Mouse (Mus musculus) splenic B cell, adult 2 months (primary cell): ENCODE measurements at regions not wholly inside any gene's neighbourhood (a gene's known extent, or its start where the extent isn't known, plus 50 kb on each side); places are given as distances from the start of the nearest gene placed in this dataset.

Experiments used
- DNase-seq: peaks from one replicate; pipeline ENCODE4 v3.0.0-alpha.2; 2011; ENCODE audit warnings: low read depth, low spot score
- H3K27me3 ChIP-seq: 2 replicates; pipeline ENCODE4 v1.6.1; 2012; ENCODE audit warnings: mild to moderate bottlenecking, low read length, moderate library complexity, mixed read lengths; ENCODE audit not compliant: control insufficient read depth, poor library complexity, insufficient read depth, severe bottlenecking
- H3K36me3 ChIP-seq: 2 replicates; pipeline ENCODE4 v1.6.1; 2012; ENCODE audit warnings: mild to moderate bottlenecking, low read length, moderate library complexity, mixed read lengths; ENCODE audit not compliant: control insufficient read depth, poor library complexity, insufficient read depth, severe bottlenecking

- Histone ChIP-seq H3K36me3 (no peaks in the 10 kb centered on the region), H3K27me3 (no peaks in the 10 kb centered on the region)
- DNase-seq: no peak
Measured at GRCm38 (mm10) chr1:194332639-194333038, 285.4 kb upstream of the Plxna2 start.

GRCm38 (mm10) chr1:194330471-194330870 is 287.5 kb upstream of the Plxna2 start:
- Histone ChIP-seq H3K36me3 (no peaks in the 10 kb centered on the region), H3K27me3 (no peaks in the 10 kb centered on the region)
- DNase-seq: no peak

GRCm38 (mm10) chr1:194320320-194321036 is 297.5 kb upstream of the Plxna2 start:
- Histone ChIP-seq H3K36me3 (no peaks in the 10 kb centered on the region), H3K27me3 (no peaks in the 10 kb centered on the region)
- no peak for DNase-seq

GRCm38 (mm10) chr1:194318351-194318750 is 299.7 kb upstream of the Plxna2 start:
- Histone ChIP-seq H3K27me3 (no peaks in the 10 kb centered on the region), H3K36me3 (no peaks in the 10 kb centered on the region)
- DNase-seq: no peak

- Histone ChIP-seq H3K27me3 (no peaks in the 10 kb centered on the region), H3K36me3 (no peaks in the 10 kb centered on the region)
- DNase-seq: no peak
Measured at GRCm38 (mm10) chr1:194315593-194315992, 302.4 kb upstream of the Plxna2 start.

- no peaks in the 10 kb centered on the region for H3K36me3 ChIP-seq
- no peak for DNase-seq
- H3K27me3 ChIP-seq: no peaks in the 10 kb centered on the region
Measured at GRCm38 (mm10) chr1:194310373-194310772, 307.6 kb upstream of the Plxna2 start.

- Histone ChIP-seq H3K27me3 (no peaks in the 10 kb centered on the region), H3K36me3 (no peaks in the 10 kb centered on the region)
- no peak for DNase-seq
Measured at GRCm38 (mm10) chr1:194308648-194309047, 309.4 kb upstream of the Plxna2 start.

- Histone ChIP-seq H3K36me3 (no peaks in the 10 kb centered on the region), H3K27me3 (no peaks in the 10 kb centered on the region)
- no peak for DNase-seq
Measured at GRCm38 (mm10) chr1:194303951-194304350, 314.1 kb upstream of the Plxna2 start.

GRCm38 (mm10) chr1:194302775-194303174 is 315.2 kb upstream of the Plxna2 start:
- Histone ChIP-seq H3K36me3 (no peaks in the 10 kb centered on the region), H3K27me3 (no peaks in the 10 kb centered on the region)
- DNase-seq: no peak

GRCm38 (mm10) chr1:194281941-194282340 is 336.1 kb upstream of the Plxna2 start:
- Histone ChIP-seq H3K36me3 (no peaks in the 10 kb centered on the region), H3K27me3 (no peaks in the 10 kb centered on the region)
- DNase-seq: no peak

- DNase-seq: no peak
- H3K27me3 ChIP-seq: no peaks in the 10 kb centered on the region
Measured at GRCm38 (mm10) chr1:194268028-194268427, 350.0 kb upstream of the Plxna2 start.

GRCm38 (mm10) chr1:194262374-194262773 is 355.6 kb upstream of the Plxna2 start:
- no peaks in the 10 kb centered on the region for H3K36me3 ChIP-seq
- H3K27me3 ChIP-seq: no peaks in the 10 kb centered on the region
- no peak for DNase-seq

More at GRCm38 (mm10) chr1:194268028-194268427, 350.0 kb upstream of the Plxna2 start:
- H3K36me3 ChIP-seq: no peaks in the 10 kb centered on the region

- Histone ChIP-seq H3K27me3 (no peaks in the 10 kb centered on the region), H3K36me3 (no peaks in the 10 kb centered on the region)
- no peak for DNase-seq
Measured at GRCm38 (mm10) chr1:194259957-194260356, 358.1 kb upstream of the Plxna2 start.

GRCm38 (mm10) chr1:194244776-194245366 is 373.1 kb upstream of the Plxna2 start:
- no peak for DNase-seq
- H3K36me3 ChIP-seq: no peaks in the 10 kb centered on the region
- H3K27me3 ChIP-seq: no peaks in the 10 kb centered on the region

GRCm38 (mm10) chr1:194241111-194241510 is 376.9 kb upstream of the Plxna2 start:
- Histone ChIP-seq H3K36me3 (no peaks in the 10 kb centered on the region), H3K27me3 (no peaks in the 10 kb centered on the region)
- DNase-seq: no peak
